Mouse (Mus musculus) G1E (cell line): ENCODE measurements at regions not wholly inside any gene's neighbourhood (a gene's known extent, or its start where the extent isn't known, plus 50 kb on each side); places are given as distances from the start of the nearest gene placed in this dataset.

Experiments used
- ATAC-seq: 2 replicates; pipeline ENCODE4 v1.8.0; 2016; ENCODE audit warnings: mild to moderate bottlenecking; ENCODE audit not compliant: insufficient number of reproducible peaks, poor library complexity, low FRiP score, severe bottlenecking; ENCODE audit errors: extremely low read depth
- DNase-seq: peaks from one replicate; pipeline ENCODE4 v3.0.0; 2012; ENCODE audit warnings: low spot score
- H3K27me3 ChIP-seq: 2 replicates; pipeline ENCODE4 v1.6.1; 2012; ENCODE audit warnings: mild to moderate bottlenecking, low read length, inconsistent platforms; ENCODE audit not compliant: insufficient read depth
- H3K36me3 ChIP-seq: replicated peaks from 2 replicates; pipeline ENCODE3; 2012; ENCODE audit warnings: mild to moderate bottlenecking, inconsistent platforms
- H3K4me1 ChIP-seq: 2 replicates; pipeline ENCODE4 v1.6.1; 2012; ENCODE audit warnings: low read depth, low read length, inconsistent platforms, mixed read lengths; ENCODE audit not compliant: insufficient read depth
- H3K4me3 ChIP-seq: 2 replicates; pipeline ENCODE4 v1.5.1; 2012; ENCODE audit warnings: low read depth, mild to moderate bottlenecking, inconsistent platforms, low read length, moderate library complexity, mixed read lengths
- H3K9me3 ChIP-seq: replicated peaks from 2 replicates; pipeline ENCODE4 v1.6.1; 2012; ENCODE audit warnings: inconsistent platforms
- CTCF ChIP-seq: IDR thresholded peaks from 2 replicates; pipeline ENCODE4 v1.5.1; 2012; ENCODE audit warnings: low read depth, low read length, inconsistent platforms, mixed read lengths
- GATA1 ChIP-seq: IDR thresholded peaks from 2 replicates; pipeline ENCODE4 v1.6.1; 2012; ENCODE audit warnings: borderline replicate concordance, low read length, inconsistent platforms, mixed read lengths
- GATA2 ChIP-seq: IDR thresholded peaks from 2 replicates; pipeline ENCODE4 v1.6.1; 2012; ENCODE audit warnings: low read depth, low read length, inconsistent platforms, borderline replicate concordance
- POLR2AphosphoS5 ChIP-seq: IDR thresholded peaks from 2 replicates; pipeline ENCODE4 v1.6.1; 2012; ENCODE audit warnings: low read depth, low read length, inconsistent platforms; ENCODE audit not compliant: insufficient replicate concordance
- TAL1 ChIP-seq: conservative IDR thresholded peaks from 2 replicates; pipeline ENCODE4 v1.6.1; 2012; ENCODE audit warnings: low read depth, low read length, inconsistent platforms, mixed read lengths

GRCm38 (mm10) chr6:51119691-51120302, 312.7 kb upstream of the Nfe2l3 start:
- no peaks in the 10 kb centered on the region for H3K9me3 ChIP-seq
- TF ChIP-seq GATA1 (no peak), CTCF (no peak), POLR2AphosphoS5 (no peak), GATA2 (no peak), TAL1 (no peak)
- H3K4me3 ChIP-seq: no peak overlapping the region
- H3K4me1 ChIP-seq: no peaks in the 10 kb centered on the region
- no peaks in the 10 kb centered on the region for H3K36me3 ChIP-seq
- DNase-seq (no peak), ATAC-seq (no peak)
- H3K27me3 ChIP-seq: no peaks in the 10 kb centered on the region

- Histone ChIP-seq H3K4me1 (no peaks in the 10 kb centered on the region), H3K36me3 (no peaks in the 10 kb centered on the region), H3K27me3 (no peaks in the 10 kb centered on the region), H3K4me3 (no peak overlapping the region), H3K9me3 (no peaks in the 10 kb centered on the region)
- DNase-seq (no peak), ATAC-seq (no peak)
- TF ChIP-seq TAL1 (no peak), CTCF (no peak), GATA2 (no peak), GATA1 (no peak), POLR2AphosphoS5 (no peak)
These were observed 309.5 kb upstream of the Nfe2l3 start for GRCm38 (mm10) chr6:51122941-51123340.

GRCm38 (mm10) chr6:51127851-51128250, 304.6 kb upstream of the Nfe2l3 start:
- no peaks in the 10 kb centered on the region for H3K9me3 ChIP-seq
- ATAC-seq: no peak
- H3K4me3 ChIP-seq: no peak overlapping the region
- no peaks in the 10 kb centered on the region for H3K36me3 ChIP-seq
- no peaks in the 10 kb centered on the region for H3K27me3 ChIP-seq
- no peaks in the 10 kb centered on the region for H3K4me1 ChIP-seq
- TF ChIP-seq GATA2: no peak
- TF ChIP-seq CTCF: no peak
- TF ChIP-seq POLR2AphosphoS5: no peak
- no peak for TF ChIP-seq GATA1
- TF ChIP-seq TAL1: no peak
- no peak for DNase-seq

GRCm38 (mm10) chr6:51129096-51129495, 303.4 kb upstream of the Nfe2l3 start:
- ATAC-seq: no peak
- no peak for DNase-seq
- TF ChIP-seq GATA2 (no peak), POLR2AphosphoS5 (no peak), GATA1 (no peak), TAL1 (no peak), CTCF (no peak)
- Histone ChIP-seq H3K9me3 (no peaks in the 10 kb centered on the region), H3K4me1 (no peaks in the 10 kb centered on the region), H3K27me3 (no peaks in the 10 kb centered on the region), H3K4me3 (no peak overlapping the region), H3K36me3 (no peaks in the 10 kb centered on the region)

GRCm38 (mm10) chr6:51129591-51129990, 302.9 kb upstream of the Nfe2l3 start:
- Histone ChIP-seq H3K9me3 (no peaks in the 10 kb centered on the region), H3K27me3 (no peaks in the 10 kb centered on the region), H3K36me3 (no peaks in the 10 kb centered on the region), H3K4me1 (no peaks in the 10 kb centered on the region), H3K4me3 (no peak overlapping the region)
- TF ChIP-seq TAL1: no peak
- no peak for TF ChIP-seq GATA2
- no peak for TF ChIP-seq POLR2AphosphoS5
- no peak for TF ChIP-seq GATA1
- TF ChIP-seq CTCF: no peak
- DNase-seq (no peak), ATAC-seq (no peak)

GRCm38 (mm10) chr6:51144762-51145161, 287.7 kb upstream of the Nfe2l3 start:
- TF ChIP-seq TAL1 (no peak), POLR2AphosphoS5 (no peak), CTCF (no peak), GATA1 (no peak), GATA2 (no peak)
- Histone ChIP-seq H3K9me3 (no peaks in the 10 kb centered on the region), H3K4me3 (no peak overlapping the region), H3K36me3 (no peaks in the 10 kb centered on the region), H3K4me1 (no peaks in the 10 kb centered on the region), H3K27me3 (peaks cover 10% of the 10 kb centered on the region)
- DNase-seq (no peak), ATAC-seq (no peak)
